Mouse (Mus musculus): ENCODE measurements around the gene Ppip5k1.

Ppip5k1 gene

DNA sequence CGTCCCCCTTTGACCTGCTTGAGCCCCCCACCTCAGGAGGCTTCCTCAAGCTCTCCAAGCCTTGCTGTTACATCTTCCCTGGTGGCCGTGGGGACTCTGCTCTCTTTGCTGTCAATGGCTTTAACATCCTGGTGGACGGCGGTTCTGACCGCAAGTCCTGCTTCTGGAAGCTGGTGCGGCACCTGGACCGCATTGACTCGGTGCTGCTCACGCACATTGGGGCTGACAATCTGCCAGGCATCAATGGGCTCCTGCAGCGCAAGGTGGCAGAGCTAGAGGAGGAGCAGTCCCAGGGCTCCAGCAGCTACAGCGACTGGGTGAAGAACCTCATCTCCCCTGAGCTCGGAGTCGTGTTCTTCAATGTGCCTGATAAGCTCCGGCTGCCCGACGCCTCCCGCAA is 55.7 kb downstream of the Ppip5k1 start:
- in situ Hi-C loops (cut with MseI, MboI): no loop called here

DNA sequence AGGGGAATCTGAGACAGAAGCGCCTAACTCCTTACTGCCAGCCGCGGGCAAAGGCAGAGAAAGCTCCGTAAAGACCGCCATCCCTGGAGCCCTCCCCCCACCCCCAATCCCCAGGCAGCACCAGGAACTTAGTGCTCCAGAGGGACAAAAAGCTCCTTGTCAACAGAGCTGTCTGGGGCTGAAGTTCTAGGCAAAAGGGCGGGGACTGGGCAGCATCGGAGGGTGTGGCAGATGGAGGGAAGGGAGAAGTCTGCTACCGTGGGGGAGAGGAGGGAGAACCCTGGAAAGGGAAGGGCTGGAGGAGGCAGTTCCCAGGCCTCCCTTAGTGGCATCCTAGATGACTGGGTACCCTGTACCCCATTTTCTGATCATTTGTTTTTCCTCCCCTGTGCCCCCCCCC is 57.1 kb downstream of the Ppip5k1 start:
- in situ Hi-C loops (cut with MseI, MboI): no loop called here

DNA sequence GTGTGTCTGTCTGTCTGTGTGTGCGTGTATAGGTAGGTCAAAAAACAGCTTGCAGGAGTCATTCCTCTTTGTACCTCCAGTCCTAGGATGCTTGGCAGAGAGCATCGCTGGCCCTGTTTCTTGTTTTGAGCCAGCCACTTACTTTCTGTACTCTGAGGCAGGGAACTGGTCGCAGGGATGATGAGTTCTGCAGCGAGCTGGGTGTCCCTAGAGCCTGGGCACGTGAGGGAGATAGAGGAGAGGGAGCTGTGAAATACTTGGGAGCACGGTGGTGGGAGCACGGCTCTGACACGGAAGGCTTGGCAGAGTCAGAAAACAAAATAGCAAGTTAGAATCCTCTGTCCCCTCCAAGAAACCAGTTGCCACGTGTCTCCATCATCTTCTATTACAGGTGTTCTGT is 57.5 kb downstream of the Ppip5k1 start:
- in situ Hi-C loops (cut with MseI, MboI): no loop called here

DNA sequence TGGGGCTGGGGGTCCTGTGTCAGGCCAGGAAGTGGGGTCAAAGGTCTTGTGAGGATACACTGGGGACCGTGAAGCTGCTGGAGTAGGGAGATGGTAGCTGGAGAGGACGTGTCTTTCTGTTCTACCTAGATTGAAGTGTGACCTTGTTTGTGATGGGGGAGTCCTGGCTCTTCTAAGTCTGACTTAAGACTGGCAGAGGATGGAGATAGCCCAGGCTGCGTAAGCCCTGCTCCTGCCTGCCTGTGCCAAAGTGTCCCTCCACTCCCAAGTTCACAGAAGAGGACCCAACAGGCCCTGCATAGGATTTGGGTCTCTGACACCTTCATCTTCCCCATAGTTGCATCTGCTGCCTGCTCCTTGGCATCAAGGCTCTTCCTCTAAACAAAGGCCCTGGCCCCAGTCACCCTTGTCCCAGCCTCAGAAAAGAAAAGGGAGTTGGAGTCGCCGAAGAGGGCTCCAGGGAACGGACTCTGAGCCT is 58.4 kb downstream of the Ppip5k1 start:
- in situ Hi-C loops (cut with MseI, MboI): no loop called here

DNA sequence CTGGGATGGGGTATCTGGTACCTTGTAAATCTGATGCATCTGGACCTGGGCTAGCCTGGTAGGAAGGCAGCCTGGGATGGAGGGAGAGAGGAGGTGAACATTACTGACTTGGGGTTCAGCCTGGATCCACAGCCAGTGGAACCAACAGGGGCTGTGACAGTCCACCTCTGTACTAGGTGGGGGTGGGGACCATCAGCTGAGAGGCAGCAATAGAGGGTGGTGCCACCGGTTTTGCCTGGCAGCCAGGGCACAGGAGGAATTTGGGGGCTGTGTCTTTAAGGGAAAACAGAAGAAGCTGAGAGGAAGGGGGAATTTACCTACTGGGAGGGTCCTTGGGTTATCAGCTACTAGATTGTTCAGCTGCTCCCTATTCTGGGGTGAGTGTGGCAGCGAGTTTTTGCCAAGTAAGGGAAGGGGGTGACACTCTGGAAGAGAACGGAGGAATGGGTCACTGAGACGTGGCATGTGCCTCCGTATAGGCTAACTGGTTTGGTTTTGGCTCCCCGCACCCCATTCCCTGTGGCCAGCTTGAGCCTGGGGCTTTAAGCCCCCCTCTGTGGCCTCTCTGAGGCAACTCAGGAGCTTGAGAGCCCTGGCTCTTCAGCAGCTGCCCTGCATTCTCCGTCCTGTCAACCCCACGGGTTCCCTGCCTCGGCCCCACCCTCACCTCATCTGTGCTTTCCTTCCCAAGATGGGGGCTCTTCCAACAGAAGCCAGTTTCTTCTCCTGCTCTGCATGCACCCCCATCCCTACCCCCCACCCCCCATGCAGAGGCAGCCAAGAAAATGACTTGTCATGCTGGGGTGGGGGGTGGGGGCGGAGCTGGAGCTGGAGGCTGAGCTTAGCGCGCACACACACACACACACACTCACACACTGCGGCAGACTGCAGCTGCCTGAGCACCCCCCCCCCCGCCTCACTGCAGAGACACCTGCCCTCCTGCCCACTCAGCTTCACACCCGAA is 59.3 kb downstream of the Ppip5k1 start:
- in situ Hi-C loops (cut with MseI, MboI): no loop called here

DNA sequence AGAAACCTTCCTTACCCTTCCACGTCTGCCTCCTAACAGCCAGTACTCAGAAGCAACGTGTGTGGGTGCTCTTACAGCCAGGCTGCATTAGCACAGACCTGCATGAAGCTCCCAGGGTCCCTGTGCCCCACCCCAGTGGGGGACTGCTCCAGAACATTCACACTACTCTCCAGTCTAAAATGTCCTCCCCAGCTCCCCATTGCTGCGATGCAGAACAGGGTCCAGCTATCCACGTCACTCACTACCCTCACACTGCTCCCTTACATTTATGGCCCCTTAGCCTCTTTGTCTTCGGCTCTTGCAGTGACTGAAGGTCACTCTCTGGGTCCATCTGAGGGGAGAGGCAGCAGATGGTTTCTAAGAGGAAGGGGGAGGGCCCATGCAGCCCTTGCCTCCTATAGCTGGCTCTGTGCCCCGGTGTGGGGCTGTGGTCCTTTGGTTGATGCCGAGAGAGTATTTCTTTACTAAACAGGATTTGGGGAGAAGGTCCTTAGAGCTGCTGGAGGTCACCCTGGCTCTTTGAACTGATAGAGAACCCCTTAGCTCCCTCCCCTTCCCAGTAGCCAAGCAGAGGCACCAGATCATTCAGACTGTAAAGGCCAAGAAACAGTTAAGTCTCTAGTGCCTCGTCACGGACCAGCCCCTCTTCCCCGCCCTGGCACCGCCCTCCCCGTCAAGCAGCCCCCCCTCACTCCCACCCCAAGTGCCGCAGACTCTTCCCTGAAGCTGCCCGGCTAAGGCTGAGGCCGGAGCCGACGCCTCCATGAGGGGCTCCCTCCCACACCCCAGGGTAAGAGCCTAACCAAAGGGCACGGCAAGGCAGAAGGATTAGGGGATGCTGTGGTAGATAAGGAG is 60.2 kb downstream of the Ppip5k1 start:
- in situ Hi-C loops (cut with MseI, MboI): no loop called here

DNA sequence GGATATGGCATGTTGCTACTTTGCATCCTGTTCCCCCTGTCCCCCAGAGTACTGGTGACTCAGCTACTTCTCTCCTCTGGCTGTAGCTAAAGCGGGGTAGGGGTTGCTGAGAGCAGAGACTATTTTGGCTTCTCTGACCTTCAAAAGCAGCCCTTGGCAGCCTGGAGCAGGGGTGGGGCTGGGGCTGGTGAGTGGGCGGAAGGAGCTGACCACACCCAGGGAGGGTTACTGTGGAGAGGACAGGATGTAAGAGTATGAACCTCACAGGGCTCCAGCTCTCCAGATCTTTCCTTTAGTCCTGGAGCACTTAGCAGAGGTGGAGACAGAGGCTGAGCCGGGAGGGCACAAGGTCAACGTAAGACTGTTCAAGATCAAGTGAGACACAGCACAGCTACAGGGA is 61.0 kb downstream of the Ppip5k1 start:
- in situ Hi-C loops (cut with MseI, MboI): no loop called here

DNA sequence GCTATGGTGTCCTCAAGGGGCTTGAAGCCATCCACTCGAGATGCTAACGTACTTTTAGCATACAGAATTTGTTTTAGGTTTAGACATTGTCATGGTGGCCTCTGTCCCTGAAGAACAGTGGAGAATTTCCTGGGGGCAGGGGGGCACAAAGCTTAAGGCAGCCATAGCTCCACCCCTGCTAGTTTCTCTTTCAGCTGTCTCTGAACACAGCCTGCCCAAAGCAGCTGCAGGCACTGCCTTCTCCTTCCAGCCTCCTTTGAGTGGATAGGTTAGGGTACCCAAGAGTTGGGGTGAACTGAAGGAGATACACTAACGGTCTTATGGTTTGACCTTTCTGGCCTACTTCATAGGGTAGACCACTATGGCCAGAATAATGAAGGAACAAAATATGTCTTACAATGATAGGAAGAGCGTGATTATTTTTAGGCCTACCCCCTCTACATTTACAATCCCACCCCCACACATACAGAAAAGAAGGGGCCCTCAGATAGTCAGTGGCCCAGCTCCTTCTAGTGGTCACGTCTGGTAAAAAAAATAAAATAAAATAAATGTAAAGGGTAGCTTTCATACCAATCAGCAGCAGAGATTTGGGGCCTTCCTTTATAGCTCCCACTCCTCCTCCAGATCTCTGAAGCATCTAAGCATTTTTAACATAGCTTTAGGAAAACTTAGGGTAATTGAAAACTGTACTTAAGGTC is 62.7 kb downstream of the Ppip5k1 start:
- in situ Hi-C loops (cut with MseI, MboI): no loop called here

DNA sequence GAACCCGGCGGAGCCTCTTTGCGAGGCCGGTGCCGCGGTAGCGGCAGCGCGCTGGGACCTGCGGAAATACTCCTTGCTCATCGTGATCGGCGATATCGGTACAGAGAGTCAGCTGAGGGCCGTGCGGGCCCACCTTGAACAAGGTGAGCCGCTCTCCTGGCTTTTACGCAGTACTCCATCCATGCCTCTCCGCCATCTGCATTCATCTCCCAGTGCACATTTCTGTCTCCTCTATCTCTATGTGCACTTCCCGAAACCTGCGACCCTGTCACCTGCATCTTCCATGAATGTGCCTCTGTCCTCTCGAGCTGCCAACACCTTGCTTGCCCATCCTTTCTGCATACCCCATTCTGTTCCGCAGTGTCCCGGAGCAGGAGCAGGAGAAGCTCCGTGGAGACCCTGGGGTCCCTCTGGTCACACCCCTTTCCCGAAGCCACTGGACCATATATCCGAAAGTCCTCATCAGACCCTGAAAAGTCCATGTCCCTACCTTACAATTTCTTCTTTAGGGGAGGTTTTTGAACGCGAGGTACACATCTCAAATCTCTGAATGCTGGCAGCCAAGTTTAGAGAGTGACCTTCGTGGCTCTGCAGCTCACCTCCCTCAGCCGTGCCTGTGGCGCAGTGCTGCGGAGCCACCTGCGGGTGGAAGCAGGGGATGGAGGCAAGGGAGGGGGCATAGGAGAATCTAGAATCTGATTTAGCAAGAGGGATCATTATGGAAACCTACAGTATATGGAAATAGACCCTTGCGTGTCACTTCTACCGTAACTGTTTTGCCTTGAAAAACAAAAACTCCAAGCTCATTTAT is 65.3 kb downstream of the Ppip5k1 start:
- in situ Hi-C loops (cut with MseI, MboI): no loop called here

DNA sequence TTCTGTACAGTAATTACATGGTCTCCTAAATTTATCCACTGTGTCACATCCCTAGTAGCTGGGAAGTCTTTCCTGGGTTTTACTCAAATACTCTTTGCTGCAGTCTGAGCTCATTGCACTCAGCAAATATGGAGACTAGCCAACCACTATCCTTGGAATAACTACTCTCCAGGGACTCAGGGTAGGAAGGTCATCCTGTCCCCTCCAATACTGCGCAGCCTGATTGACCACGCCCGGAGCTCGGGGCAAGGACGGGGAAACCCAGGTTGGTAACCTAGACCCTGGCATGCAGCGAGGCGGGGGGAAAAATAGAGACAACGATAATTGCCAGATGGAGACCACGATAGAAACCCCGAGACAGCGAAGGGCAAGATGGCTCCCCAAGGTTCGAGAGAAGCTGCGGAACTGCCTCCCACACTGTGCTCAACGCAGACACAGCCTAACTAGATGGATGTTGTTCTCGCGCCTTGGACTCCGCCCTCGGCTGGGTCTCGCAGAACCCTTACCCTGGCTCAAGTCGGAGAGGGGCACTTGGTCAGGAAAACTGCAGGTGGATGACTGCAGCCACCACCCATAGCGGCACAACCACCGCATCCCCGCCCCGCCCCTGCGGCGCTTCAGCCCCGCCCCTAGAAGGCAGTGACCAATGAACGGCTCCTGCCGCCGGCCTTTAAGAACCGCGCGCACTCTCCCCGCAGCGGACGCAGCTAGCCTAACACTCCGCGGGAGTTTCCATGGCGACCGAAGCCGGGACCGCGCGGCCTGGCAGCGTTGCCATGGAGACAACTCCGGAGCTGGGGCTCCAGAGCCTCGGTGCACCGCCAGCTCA is 66.1 kb downstream of the Ppip5k1 start, which contains the start of gene Map1a:
Gene Map1a, plus strand, starts transcription at position 700 of the 829 bp plus-strand sequence.
- in situ Hi-C loops (cut with MseI, MboI): no loop called here

DNA sequence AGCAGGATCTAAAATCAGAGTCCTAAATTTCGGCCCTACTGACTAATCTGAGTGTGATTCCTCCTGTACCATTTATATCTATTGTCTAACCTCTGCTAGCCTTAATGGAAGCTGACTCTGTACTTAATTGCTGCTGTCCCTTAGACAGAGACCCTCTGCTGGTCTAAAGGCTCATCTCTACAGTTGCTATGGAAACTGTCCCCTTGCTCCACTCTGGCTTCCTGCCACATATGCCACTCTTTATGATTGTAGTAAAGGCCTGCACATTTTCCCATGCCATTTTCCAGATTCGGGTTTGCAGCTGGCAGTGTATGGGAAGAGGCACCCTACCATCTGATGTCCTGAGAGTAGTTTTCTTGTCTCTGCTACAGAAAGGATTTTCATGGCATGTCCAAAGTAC is 67.3 kb downstream of the Ppip5k1 start:
- in situ Hi-C loops (cut with MseI, MboI): no loop called here

DNA sequence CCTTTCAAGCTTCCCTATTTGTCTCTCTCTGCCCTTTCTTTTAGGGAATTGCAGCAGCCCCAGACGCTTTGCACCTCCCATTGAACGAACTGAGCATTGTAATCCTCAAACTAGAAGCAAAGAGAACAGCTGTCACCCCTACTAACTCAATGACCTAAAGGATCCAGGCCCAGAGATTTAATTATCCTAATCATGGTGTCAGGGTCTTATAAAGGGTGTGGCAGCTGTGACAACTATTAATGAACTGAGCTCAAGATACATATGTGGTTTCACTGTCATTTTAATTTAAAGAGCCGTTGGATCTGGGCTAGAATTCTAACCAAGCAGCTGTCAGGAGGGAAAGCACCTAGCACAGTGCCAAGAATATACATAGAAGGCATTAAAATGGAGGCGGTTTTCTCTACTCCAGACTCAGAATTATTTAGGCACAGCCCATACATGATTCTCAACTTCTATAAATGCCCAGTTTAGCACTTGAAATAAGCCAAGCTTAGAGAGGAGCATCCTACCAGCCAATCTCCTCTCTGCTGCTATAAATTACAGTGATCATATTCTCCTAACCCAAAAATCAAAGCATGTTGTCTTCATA is 83.2 kb downstream of the Ppip5k1 start:
- in situ Hi-C loops (cut with MseI, MboI): no loop called here

DNA sequence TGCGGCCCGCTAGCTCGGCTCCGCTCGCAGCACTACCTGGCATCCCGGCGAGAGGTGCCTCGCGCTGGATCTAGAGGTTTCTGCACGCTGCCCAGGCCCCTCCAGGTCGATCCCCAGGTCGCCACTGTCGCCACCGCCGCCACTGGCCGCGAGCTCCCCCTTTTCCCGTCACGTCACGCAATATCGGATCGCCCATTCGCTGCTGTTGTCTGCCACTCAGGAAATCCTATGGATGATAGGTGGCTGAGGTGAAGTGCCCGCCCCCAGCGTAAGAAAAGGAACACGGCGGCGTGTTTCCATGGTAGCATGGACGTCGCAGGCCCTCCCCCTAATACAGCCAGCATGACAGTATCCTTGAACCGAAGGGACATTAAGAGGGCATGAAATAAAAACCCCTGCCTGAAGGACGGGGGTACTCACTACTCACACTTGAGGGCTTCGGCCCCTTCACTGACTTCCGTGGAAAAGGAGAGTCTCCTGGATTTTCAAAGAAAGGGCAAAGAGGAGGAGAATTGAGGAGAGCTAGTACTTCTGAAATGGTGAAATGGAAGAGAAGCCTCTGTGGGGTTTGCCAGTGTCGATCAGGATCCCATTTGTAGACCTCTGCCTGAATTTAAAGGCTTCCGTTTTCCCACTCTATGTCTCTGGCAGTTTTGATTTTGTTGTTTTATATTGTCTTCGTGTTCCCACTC is 83.8 kb downstream of the Ppip5k1 start, which contains the start of gene Trp53bp1:
Gene Trp53bp1, minus strand, starts transcription at position 172 of the 692 bp plus-strand sequence.
- in situ Hi-C loops (cut with MseI, MboI): no loop called here

DNA sequence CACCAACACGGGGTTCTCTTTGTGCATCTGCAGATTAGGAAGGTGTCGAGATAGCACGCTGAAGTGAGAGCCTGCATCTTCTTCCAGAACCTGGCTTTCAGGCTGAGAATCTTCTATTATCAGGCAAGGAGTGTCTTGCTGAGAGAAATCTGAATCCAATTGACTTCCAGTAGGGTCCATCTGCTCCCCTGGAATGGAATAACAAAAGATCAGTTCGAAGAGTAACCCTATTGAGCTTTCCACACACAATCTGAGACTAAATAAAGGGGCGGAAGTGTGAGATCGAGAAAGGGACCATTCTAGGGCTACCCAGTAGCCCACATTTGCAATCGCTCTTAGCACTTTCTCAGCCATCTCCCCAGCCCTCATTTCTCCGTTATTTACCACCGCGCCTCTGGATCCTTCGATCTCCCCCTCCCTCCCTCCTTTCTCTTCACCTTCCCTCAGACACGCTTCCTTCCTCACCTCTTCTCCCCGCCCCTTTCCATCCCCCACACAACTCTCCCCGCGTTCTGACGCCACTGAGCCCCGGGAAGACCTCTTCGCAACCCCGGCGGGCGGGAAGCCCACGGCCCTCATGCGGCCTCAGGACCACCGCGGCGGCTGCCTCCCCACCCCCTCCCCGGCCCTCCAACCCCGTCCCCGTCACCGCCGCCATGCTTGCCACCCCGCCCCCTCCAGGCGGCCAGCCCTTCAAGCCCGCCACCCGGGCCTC is 84.5 kb downstream of the Ppip5k1 start:
- in situ Hi-C loops (cut with MseI, MboI): no loop called here

DNA sequence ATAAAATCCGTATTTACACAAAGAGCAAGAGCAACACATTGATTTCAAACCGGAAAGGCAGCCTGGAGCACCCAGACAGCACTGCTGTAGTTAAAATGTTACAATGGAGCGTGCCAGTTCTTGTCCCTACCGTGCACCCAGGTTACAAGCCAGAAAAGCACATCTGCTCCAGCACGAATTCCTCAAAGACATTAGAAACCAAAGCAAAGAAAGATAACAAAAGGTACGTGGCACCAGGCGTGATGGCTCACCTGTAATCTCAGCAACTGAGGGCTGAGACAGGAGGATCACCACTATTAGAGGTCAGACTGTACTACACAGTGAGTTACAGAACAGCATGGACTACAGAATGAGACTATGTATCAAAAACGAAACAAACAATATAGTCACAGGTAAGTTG is 86.8 kb downstream of the Ppip5k1 start:
- in situ Hi-C loops (cut with MseI, MboI): no loop called here
